Mouse (Mus musculus) erythroblast, embryonic 14.5 days (primary cell): Measurements from ENCODE around the gene Megf11.

Source experiments
- GATA1 ChIP-seq: IDR thresholded peaks from 2 replicates; pipeline ENCODE4 v1.6.1; 2012; ENCODE audit warnings: low read length, inconsistent platforms, mixed read lengths
- TAL1 ChIP-seq: IDR thresholded peaks from 3 replicates; pipeline ENCODE4 v1.6.1; 2012; ENCODE audit warnings: low read length, inconsistent platforms, mixed read lengths

GRCm38 (mm10) chr9:64688015-64688394 is 302.6 kb downstream of the Megf11 start:
- TF ChIP-seq TAL1 = no peak
- no peak for TF ChIP-seq GATA1
